Mouse (Mus musculus) midbrain, postnatal 0 days (tissue): Measurements from ENCODE around the gene Dvl3. TPM values are rescaled to one million over a fixed set of nuclear protein-coding genes. Genes with fewer than 3 reads are reported as not detected.

Source experiments
- ATAC-seq: fragments of 200-750 bp; cut with Nextera tagmentation; 2 replicates; pipeline ENCODE4 v1.8.0; 2017; ENCODE audit warnings: moderate number of reproducible peaks, mild to moderate bottlenecking, moderate TSS enrichment, moderate library complexity; ENCODE audit not compliant: low FRiP score
- DNase-seq: peaks from one replicate; pipeline ENCODE4 v3.0.0-alpha.2; 2015; ENCODE audit warnings: low spot score
- H3K27ac ChIP-seq: fragments of 300-500 bp; sonication (generic); 2 replicates; pipeline ENCODE4 v1.5.1; 2014; ENCODE audit warnings: low read depth, mild to moderate bottlenecking, low read length, mixed read lengths
- H3K27me3 ChIP-seq: fragments of 300-500 bp; sonication (generic); 2 replicates; pipeline ENCODE4 v1.6.1; 2014; ENCODE audit warnings: low read length, control low read depth, mixed read lengths; ENCODE audit not compliant: insufficient read depth
- H3K36me3 ChIP-seq: fragments of 300-500 bp; sonication (generic); 2 replicates; pipeline ENCODE4 v1.6.1; 2014; ENCODE audit warnings: low read length, control low read depth, mixed read lengths; ENCODE audit not compliant: insufficient read depth
- H3K4me1 ChIP-seq: fragments of 300-500 bp; sonication (generic); 2 replicates; pipeline ENCODE4 v1.6.1; 2014; ENCODE audit warnings: mild to moderate bottlenecking, control low read depth, antibody characterized with exemption, low read length, mixed read lengths; ENCODE audit not compliant: insufficient read depth
- H3K4me2 ChIP-seq: fragments of 300-500 bp; sonication (generic); 2 replicates; pipeline ENCODE4 v1.6.1; 2014; ENCODE audit warnings: low read depth, mild to moderate bottlenecking, low read length, mixed read lengths; ENCODE audit not compliant: poor library complexity, severe bottlenecking
- H3K4me3 ChIP-seq: fragments of 300-500 bp; sonication (generic); 2 replicates; pipeline ENCODE4 v1.5.1; 2014; ENCODE audit warnings: low read depth, mild to moderate bottlenecking, low read length, moderate library complexity
- H3K9ac ChIP-seq: fragments of 300-500 bp; sonication (generic); replicated peaks from 2 replicates; pipeline ENCODE4 v1.6.1; 2014; ENCODE audit warnings: mild to moderate bottlenecking, low read length, moderate library complexity, mixed read lengths; ENCODE audit not compliant: poor library complexity, severe bottlenecking
- H3K9me3 ChIP-seq: fragments of 300-500 bp; sonication (generic); 2 replicates; pipeline ENCODE4 v1.6.1; 2016; ENCODE audit warnings: low read length, control low read depth
- CTCF ChIP-seq: IDR thresholded peaks from 2 replicates; pipeline ENCODE4 v1.5.1; 2016; ENCODE audit warnings: antibody characterized with exemption, mild to moderate bottlenecking
- WGBS: fragments of 180-500 bp; shearing (Covaris S2); extraction: QIAGEN DNeasy Blood & Tissue Kit; methylation state at CpG from one replicate; pipeline ENCODE4 v1.1.7; 2014; 5-methylcytosine and 5-hydroxymethylcytosine counted together
- polyA plus RNA-seq: library from polyadenylated mRNA; unstranded; fragments of >200 nt; fragmentation: Nextera tagmentation; extraction: Ambion mirVana; gene quantifications from 2 replicates; pipeline ENCODE4 v1.2.1, GENCODE M21; 2015
- total RNA-seq: library from RNA; depleted of rRNA; stranded (reverse); fragments of >200 nt; gene quantifications from 2 replicates; pipeline ENCODE4 v1.2.3, GENCODE M21; 2014

The Dvl3 gene
- total and polyA plus RNA-seq, 2 experiments from 2014 or later = 29.5 to 46.3 TPM

DNA sequence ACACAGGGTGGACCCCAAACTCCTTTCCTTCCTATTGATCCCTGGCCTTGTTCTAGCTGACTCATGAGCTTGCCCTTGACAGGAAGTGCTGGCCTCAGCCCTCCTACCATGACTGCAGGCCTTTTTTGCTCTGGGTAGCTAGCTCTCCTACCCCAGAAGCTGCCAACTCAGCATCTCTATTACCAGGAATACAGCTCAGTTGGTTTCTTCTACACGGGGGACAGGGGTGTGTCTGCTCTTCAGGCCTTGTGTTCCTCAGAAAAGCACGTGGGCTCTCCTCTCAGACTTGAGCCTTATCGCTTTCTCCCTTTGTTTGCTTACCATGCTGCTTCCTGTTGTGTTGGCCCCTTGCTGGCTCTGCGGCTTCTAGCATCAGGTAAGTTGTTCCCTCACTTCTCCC is 23.7 kb downstream of the Dvl3 start:
- DNase-seq (no peak), ATAC-seq (no peak)
- Histone ChIP-seq H3K4me1 (peaks cover 17% of the 10 kb centered on the region), H3K27ac (no peak overlapping the region), H3K27me3 (no peaks in the 10 kb centered on the region), H3K9me3 (no peaks in the 10 kb centered on the region), H3K4me2 (no peak overlapping the region), H3K4me3 (no peak overlapping the region), H3K9ac (no peak overlapping the region), H3K36me3 (peaks cover 53% of the 10 kb centered on the region)
- 87% methylated on average over 4 of the region's 4 CpGs for WGBS
- no peak for TF ChIP-seq CTCF

DNA sequence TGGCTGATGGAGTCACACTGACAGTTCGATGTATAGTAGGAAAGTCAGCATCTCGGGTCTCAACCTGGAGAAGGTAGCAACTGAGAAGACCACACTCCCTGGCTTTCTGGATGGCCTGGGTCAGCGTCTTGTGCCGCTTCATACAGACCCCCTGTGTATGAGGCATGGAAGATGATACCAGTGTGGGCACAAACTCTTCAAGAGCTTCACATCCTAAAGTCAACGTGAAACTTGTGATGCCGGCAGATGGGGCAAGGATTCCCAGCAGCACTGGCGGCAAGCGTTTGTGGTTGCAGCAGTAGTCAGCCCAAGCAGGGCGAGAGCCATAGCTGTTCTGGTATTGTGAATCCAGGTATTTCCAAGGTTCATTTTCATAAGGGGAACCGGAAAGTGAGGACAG is 28.9 kb downstream of the Dvl3 start:
- H3K4me2 ChIP-seq = no peak overlapping the region
- no peak for TF ChIP-seq CTCF
- no peaks in the 10 kb centered on the region for H3K27me3 ChIP-seq
- H3K9me3 ChIP-seq = no peaks in the 10 kb centered on the region
- H3K9ac ChIP-seq = no peak overlapping the region
- 92% methylated on average over 10 of the region's 10 CpGs for WGBS
- DNase-seq (no peak), ATAC-seq (no peak)
- peaks cover 4% of the 10 kb centered on the region for H3K4me1 ChIP-seq
- no peak overlapping the region for H3K4me3 ChIP-seq
- no peak overlapping the region for H3K27ac ChIP-seq
- H3K36me3 ChIP-seq = peaks cover 46% of the 10 kb centered on the region

DNA sequence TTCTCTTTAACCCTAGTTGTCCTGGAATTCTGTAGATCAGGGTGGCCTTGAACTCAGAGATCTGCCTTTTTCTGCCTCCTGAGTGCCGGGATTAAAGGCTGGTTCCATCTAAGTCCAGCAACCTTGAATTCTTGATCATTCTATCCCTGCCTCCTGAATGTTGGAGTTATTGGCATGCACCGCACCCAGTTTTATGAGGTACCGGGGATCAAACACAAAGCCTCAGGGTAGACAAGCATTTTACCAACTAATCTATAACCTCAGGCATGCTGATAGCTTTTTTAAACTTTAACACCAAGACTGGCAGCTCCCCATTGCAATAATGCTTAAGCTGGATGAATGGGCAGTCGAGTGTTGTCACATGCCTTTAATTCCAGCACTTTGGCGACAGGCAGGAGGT is 30.6 kb downstream of the Dvl3 start:
- Histone ChIP-seq H3K4me3 (peak overlapping the region; percentile 72; the same call in 1 of the 2 replicates), H3K27ac (no peak overlapping the region)
- TF ChIP-seq CTCF = no peak

DNA sequence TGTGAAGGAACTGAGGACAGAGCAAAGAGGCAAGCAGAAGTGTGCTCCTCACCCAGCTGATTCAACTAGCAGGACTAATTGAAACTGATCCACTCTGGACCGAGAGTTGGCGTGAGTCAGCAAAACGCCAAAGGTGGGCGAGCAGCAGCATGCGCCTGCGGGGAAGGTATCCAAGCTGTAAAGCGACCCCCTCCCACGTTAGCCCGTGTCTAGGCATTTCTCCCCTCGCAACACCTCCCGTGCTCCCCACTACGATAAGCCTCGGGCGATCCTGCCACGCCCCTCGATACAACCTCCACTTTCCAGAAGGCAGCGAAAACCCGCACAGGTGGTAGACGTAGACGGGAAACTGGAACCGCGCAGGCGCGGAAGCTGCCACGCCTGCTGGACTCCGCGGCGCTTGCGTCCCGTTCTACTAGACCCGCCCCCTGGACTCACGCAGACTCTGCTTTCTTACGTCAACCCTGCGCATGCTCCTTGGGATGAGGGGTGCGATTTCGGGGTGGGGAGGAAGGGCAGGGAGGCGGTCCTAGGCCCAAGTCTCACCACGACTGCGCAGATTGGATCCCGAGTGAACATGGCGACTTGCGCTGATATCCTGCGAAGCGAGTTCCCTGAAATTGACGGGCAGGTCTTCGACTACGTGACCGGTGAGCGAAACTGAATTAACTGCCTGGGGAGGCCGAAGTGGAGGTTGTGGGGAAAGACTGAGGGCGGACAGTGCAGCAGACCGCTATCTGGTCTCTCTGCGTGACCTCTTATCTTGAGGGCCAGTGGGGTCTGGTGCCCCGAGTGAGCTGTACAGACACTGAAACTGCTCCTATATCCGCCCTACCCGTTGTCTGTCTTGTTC is 31.5 kb downstream of the Dvl3 start, which contains the start of gene Abcf3:
TSS of gene Abcf3 (plus strand) at position 482 of the 853 bp plus-strand sequence.
- Histone ChIP-seq H3K9ac (peak within 1 kb of the TSS; percentile 79), H3K4me2 (peak within 1 kb of the TSS; percentile 93), H3K27ac (peak within 1 kb of the TSS; percentile 71), H3K9me3 (no peaks in the 10 kb centered on the region), H3K36me3 (peaks cover 52% of the 10 kb centered on the region), H3K27me3 (no peaks in the 10 kb centered on the region), H3K4me3 (peak within 1 kb of the TSS; percentile 72), H3K4me1 (peaks cover 4% of the 10 kb centered on the region)
- TF ChIP-seq CTCF = no peak
- DNase-seq (peak; percentile 100), ATAC-seq (peak; percentile 99)
- WGBS = under 1% methylated on average over 56 of the region's 56 CpGs

More for the DNA sequence above, 30.6 kb downstream of the Dvl3 start:
- peaks cover 4% of the 10 kb centered on the region for H3K4me1 ChIP-seq
- H3K9ac ChIP-seq = no peak overlapping the region
- H3K27me3 ChIP-seq = no peaks in the 10 kb centered on the region
- WGBS = 53% methylated on average over 5 of the region's 5 CpGs
- DNase-seq (no peak), ATAC-seq (no peak)
- H3K4me2 ChIP-seq = peak overlapping the region; percentile 68; the same call in 1 of the 2 replicates
- no peaks in the 10 kb centered on the region for H3K9me3 ChIP-seq
- H3K36me3 ChIP-seq = peaks cover 45% of the 10 kb centered on the region

DNA sequence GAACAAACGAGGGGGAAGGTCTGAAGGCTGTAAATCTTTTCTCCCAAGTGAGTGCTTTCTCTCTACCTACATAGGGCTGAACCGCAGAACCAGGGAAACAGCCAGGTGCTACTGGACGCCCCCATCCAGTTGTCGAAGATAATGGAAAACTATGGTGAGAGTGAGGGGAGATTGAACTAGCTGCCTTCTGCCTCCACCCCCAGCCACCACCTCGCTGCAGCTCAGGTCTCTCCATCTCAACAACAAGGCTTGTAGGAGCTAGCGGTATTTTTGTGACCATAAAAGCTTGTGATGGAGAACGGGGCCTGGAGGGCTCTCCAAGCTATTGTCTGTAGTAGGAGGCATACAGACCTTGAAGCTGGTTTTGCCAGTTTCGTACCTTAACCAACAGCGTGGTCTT is 32.4 kb downstream of the Dvl3 start:
- no peak for ATAC-seq
- no peak for DNase-seq
- peaks cover 4% of the 10 kb centered on the region for H3K4me1 ChIP-seq
- no peaks in the 10 kb centered on the region for H3K27me3 ChIP-seq
- no peak overlapping the region for H3K27ac ChIP-seq
- 54% methylated on average over 9 of the region's 9 CpGs for WGBS
- TF ChIP-seq CTCF = no peak
- H3K36me3 ChIP-seq = peaks cover 52% of the 10 kb centered on the region
- peak overlapping the region; percentile 93 for H3K4me2 ChIP-seq
- no peaks in the 10 kb centered on the region for H3K9me3 ChIP-seq
- H3K4me3 ChIP-seq = peak overlapping the region; percentile 72
- peak overlapping the region; percentile 79 for H3K9ac ChIP-seq

DNA sequence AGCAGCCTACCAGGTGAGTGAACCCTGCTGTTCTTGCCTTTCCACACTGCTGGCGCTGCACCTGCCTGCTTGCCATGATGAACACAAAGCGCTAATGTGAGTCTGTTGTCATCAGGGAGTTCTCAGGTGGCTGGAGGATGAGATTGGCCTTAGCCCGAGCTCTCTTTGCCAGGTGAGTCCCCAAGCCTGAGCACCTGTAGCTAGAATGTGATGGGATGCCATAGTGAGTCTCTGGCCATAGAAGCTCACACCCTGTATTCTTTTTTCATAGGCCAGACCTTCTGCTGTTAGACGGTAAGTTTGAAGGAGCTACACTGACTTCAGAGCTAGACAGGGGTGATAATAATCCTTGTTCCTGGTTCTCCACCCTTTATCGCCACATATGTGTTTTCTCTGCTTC is 34.9 kb downstream of the Dvl3 start:
- Histone ChIP-seq H3K9ac (no peak overlapping the region), H3K4me1 (peaks cover 4% of the 10 kb centered on the region), H3K27ac (no peak overlapping the region), H3K9me3 (no peaks in the 10 kb centered on the region), H3K27me3 (no peaks in the 10 kb centered on the region), H3K36me3 (peaks cover 50% of the 10 kb centered on the region), H3K4me3 (no peak overlapping the region), H3K4me2 (no peak overlapping the region)
- no peak for TF ChIP-seq CTCF
- DNase-seq = no peak
- 98% methylated on average over 5 of the region's 5 CpGs for WGBS
- no peak for ATAC-seq
